Mouse (Mus musculus) forebrain, postnatal 0 days (tissue): Measurements from ENCODE around the gene Cdk13. TPM values are rescaled to one million over a fixed set of nuclear protein-coding genes. Genes with fewer than 3 reads are reported as not detected.

Experiments
- ATAC-seq: fragments of 200-750 bp; cut with Nextera tagmentation; 2 replicates; pipeline ENCODE4 v1.8.0; 2017; ENCODE audit warnings: mild to moderate bottlenecking, moderate library complexity
- DNase-seq: peaks from one replicate; pipeline ENCODE4 v3.0.0-alpha.2; 2015
- H3K27ac ChIP-seq: fragments of 300-500 bp; sonication (generic); 2 replicates; pipeline ENCODE4 v1.5.1; 2014; ENCODE audit warnings: low read depth, mild to moderate bottlenecking, antibody characterized with exemption, low read length, moderate library complexity, mixed read lengths
- H3K27me3 ChIP-seq: fragments of 300-500 bp; sonication (generic); 2 replicates; pipeline ENCODE4 v1.6.1; 2014; ENCODE audit warnings: mild to moderate bottlenecking, low read length, mixed read lengths; ENCODE audit not compliant: insufficient read depth
- H3K36me3 ChIP-seq: fragments of 300-500 bp; sonication (generic); 2 replicates; pipeline ENCODE4 v1.6.1; 2014; ENCODE audit warnings: mild to moderate bottlenecking, moderate library complexity; ENCODE audit not compliant: insufficient read depth
- H3K4me1 ChIP-seq: fragments of 300-500 bp; sonication (generic); 2 replicates; pipeline ENCODE4 v1.6.1; 2014; ENCODE audit warnings: antibody characterized with exemption; ENCODE audit not compliant: insufficient read depth
- H3K4me2 ChIP-seq: fragments of 300-500 bp; sonication (generic); 2 replicates; pipeline ENCODE4 v1.6.1; 2014; ENCODE audit warnings: low read depth, mild to moderate bottlenecking, moderate library complexity
- H3K4me3 ChIP-seq: fragments of 300-500 bp; sonication (generic); 2 replicates; pipeline ENCODE4 v1.5.1; 2014; ENCODE audit warnings: low read depth, low read length, mixed read lengths
- H3K9ac ChIP-seq: fragments of 300-500 bp; sonication (generic); 2 replicates; pipeline ENCODE4 v1.6.1; 2014; ENCODE audit warnings: mild to moderate bottlenecking
- H3K9me3 ChIP-seq: fragments of 300-500 bp; sonication (generic); 2 replicates; pipeline ENCODE4 v1.6.1; 2016; ENCODE audit warnings: low read length
- CTCF ChIP-seq: sonication (generic); IDR thresholded peaks from 2 replicates; pipeline ENCODE4 v1.5.1; 2016; ENCODE audit warnings: antibody characterized with exemption, control low read depth, low read depth
- WGBS: fragments of 180-500 bp; shearing (Covaris S2); extraction: QIAGEN DNeasy Blood & Tissue Kit; methylation state at CpG from one replicate; pipeline ENCODE4 v1.1.7; 2014; 5-methylcytosine and 5-hydroxymethylcytosine counted together
- microRNA counts: library from miRNA; unstranded; fragments of <30 nt; microRNA quantifications from one replicate; lab custom pipeline; 2015
- microRNA-seq, 2 experiments: library from miRNA; unstranded; fragments of <30 nt; microRNA quantifications; one replicate each; pipeline ENCODE4; 2016
- polyA plus RNA-seq: library from polyadenylated mRNA; unstranded; fragments of >200 nt; fragmentation: Nextera tagmentation; extraction: Ambion mirVana; gene quantifications from 2 replicates; pipeline ENCODE4 v1.2.1, GENCODE M21; 2015
- total RNA-seq: library from RNA; depleted of rRNA; stranded (reverse); fragments of >200 nt; gene quantifications from 2 replicates; pipeline ENCODE4 v1.2.3, GENCODE M21; 2014; rRNA removed

Cdk13 gene
- total and polyA plus RNA-seq, 2 experiments from 2014 or later = 9.5 to 88.0 TPM

DNA sequence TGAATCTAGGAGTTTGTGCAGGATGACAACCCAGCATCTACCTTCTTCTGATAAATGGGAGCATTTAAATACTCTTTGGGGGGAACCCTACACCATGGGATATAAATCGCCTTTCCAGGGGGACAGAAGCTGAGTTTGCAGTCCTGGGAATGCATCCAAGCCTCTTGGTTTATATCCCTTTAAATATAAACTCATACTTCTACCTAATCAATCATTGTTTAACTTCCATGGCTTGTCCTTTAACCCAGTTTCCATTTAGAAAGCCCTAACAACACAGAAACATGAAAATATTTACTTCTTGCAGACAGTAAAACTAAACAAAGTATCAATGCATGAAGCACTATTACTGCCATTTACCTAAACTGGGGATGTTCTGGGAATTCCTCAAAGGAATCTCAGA is 113.5 kb downstream of the Cdk13 start:
- Histone ChIP-seq H3K9me3 (no peaks in the 10 kb centered on the region), H3K4me3 (no peak overlapping the region), H3K36me3 (no peaks in the 10 kb centered on the region), H3K27me3 (no peaks in the 10 kb centered on the region), H3K27ac (no peak overlapping the region), H3K4me2 (no peak overlapping the region), H3K4me1 (no peaks in the 10 kb centered on the region), H3K9ac (no peak overlapping the region)
- no peak for DNase-seq
- TF ChIP-seq CTCF = no peak
- WGBS = 79% methylated on average over 1 of the region's 1 CpGs
- ATAC-seq = no peak

DNA sequence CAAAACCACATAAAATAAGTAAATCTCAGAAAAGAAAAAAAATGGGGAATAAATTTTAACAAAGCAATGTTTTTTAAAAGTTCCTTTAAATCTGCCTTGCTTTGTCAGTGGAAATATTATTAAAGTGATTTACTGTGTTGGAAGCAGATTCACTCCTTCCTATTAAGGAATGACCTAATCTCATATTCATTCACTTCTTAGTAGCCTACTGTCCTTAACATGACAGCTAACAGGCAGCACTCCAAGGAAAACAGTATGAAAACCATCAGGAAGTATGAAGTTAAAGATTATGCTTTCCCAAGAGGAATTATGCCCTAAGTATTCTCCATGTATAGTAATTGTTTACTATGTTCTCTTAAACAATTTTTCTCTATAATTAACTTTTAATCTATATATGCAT is 114.2 kb downstream of the Cdk13 start:
- no peak for ATAC-seq
- TF ChIP-seq CTCF = no peak

DNA sequence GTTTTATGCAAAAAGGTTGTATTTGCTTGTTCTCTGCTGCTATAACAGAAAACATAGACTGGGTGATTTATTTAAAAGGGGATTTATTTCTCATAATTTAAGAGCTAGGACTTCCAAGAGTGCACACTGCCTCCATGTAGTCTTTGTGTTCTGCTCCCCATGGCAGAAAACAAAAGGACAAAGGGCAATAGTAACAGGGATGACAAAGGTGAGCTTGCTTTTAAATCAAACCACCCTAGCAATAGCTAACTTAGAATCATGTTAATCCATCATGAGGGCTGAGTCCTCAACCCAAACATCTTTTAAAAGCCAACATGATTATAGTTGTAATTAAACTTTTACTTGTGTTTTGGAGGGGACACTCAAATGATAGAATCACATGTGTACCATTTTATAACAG is 115.4 kb downstream of the Cdk13 start:
- H3K4me3 ChIP-seq = no peak overlapping the region
- no peaks in the 10 kb centered on the region for H3K4me1 ChIP-seq
- no peak overlapping the region for H3K9ac ChIP-seq
- DNase-seq (no peak), ATAC-seq (no peak)
- no peak overlapping the region for H3K4me2 ChIP-seq
- H3K27ac ChIP-seq = no peak overlapping the region
- no peak for TF ChIP-seq CTCF
- no peaks in the 10 kb centered on the region for H3K27me3 ChIP-seq
- no peaks in the 10 kb centered on the region for H3K9me3 ChIP-seq
- no peaks in the 10 kb centered on the region for H3K36me3 ChIP-seq

More for the DNA sequence above, 114.2 kb downstream of the Cdk13 start:
- no peaks in the 10 kb centered on the region for H3K36me3 ChIP-seq
- no peak overlapping the region for H3K27ac ChIP-seq
- no peak overlapping the region for H3K4me2 ChIP-seq
- H3K27me3 ChIP-seq = no peaks in the 10 kb centered on the region
- H3K4me3 ChIP-seq = no peak overlapping the region
- H3K9me3 ChIP-seq = no peaks in the 10 kb centered on the region
- no peak overlapping the region for H3K9ac ChIP-seq
- no peak for DNase-seq
- no peaks in the 10 kb centered on the region for H3K4me1 ChIP-seq

DNA sequence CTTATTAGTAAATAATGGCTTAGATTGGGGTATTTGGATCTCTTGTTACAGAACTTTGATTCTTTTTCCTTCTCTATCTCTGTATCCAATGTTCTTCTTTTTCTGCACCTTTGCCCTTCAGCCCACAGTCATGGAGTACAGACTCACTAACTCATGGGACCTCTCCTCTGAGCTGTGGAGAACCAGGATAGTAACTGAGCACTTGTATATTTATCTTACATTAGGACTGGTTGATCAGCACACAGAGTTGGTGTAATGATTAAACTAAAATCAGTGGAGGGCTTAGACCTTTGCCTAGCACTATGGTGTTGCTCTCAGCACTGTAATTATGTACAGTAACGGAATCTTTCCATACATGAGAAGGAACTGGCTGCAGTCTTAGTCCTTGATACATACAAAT is 133.8 kb downstream of the Cdk13 start:
- WGBS = 69% methylated on average over 1 of the region's 1 CpGs
- Histone ChIP-seq H3K27ac (no peak overlapping the region), H3K4me2 (no peak overlapping the region), H3K36me3 (no peaks in the 10 kb centered on the region), H3K4me1 (no peaks in the 10 kb centered on the region), H3K4me3 (no peak overlapping the region), H3K9me3 (no peaks in the 10 kb centered on the region), H3K27me3 (no peaks in the 10 kb centered on the region), H3K9ac (no peak overlapping the region)
- no peak for ATAC-seq
- no peak for TF ChIP-seq CTCF
- DNase-seq = no peak

DNA sequence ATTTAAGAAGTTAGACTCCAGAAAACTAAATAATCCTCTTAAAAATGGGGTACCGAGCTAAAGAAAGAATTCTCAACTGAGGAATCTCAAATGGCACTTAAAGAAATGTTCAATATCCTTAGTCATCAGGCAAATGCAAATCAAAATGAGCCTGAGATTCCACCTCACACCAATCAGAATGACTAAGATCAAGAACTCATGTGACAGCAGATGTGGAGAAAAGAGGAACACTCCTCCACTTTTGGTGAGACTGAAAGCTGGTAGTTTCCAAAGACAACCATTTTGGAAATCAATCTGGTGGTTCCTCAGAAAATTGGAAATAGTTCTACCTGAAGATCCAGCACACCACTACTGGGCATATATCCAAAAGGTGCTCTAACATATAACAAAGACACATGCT is 137.5 kb downstream of the Cdk13 start:
- no peaks in the 10 kb centered on the region for H3K36me3 ChIP-seq
- H3K27ac ChIP-seq = no peak overlapping the region
- H3K4me2 ChIP-seq = no peak overlapping the region
- no peaks in the 10 kb centered on the region for H3K4me1 ChIP-seq
- TF ChIP-seq CTCF = no peak
- H3K9me3 ChIP-seq = no peaks in the 10 kb centered on the region
- no peak for DNase-seq
- no peak for ATAC-seq
- H3K9ac ChIP-seq = no peak overlapping the region
- 89% methylated on average over 1 of the region's 1 CpGs for WGBS
- H3K4me3 ChIP-seq = no peak overlapping the region
- H3K27me3 ChIP-seq = no peaks in the 10 kb centered on the region

MicroRNAs within 50 kb of the gene (microRNA counts, 519-probe panel; counts per million panel counts)
- microRNA mmu-miR-466i (lab: Ali Mortazavi, UCI) = not detected

Small RNA genes lying within 50 kb of the gene (microRNA-seq; reads per million reads assigned to microRNA genes)
- gene Mir466i = 0 reads per million in 2 experiments

Other genes with a start within 250 kb of the Cdk13 start
- 15.2 and 20.1 TPM in 2 replicates for gene Mplkip, start 109.9 kb downstream of the Cdk13 start, total RNA-seq
- gene Mplkip, start 109.9 kb downstream of the Cdk13 start, polyA plus RNA-seq = 32.0 and 37.0 TPM in 2 replicates
- gene Sugct, start 109.5 kb downstream of the Cdk13 start, total RNA-seq = 0.77 and 1.4 TPM in 2 replicates
- gene Sugct, start 109.5 kb downstream of the Cdk13 start, polyA plus RNA-seq = 1.7 and 2.1 TPM in 2 replicates
- gene Rala, start 139.1 kb upstream of the Cdk13 start, total RNA-seq = 98.2 and 107 TPM in 2 replicates
- gene Rala, start 139.1 kb upstream of the Cdk13 start, polyA plus RNA-seq = 246 and 254 TPM in 2 replicates
- 18.6 and 33.4 TPM in 2 replicates for gene Yae1d1, start 188.3 kb upstream of the Cdk13 start, total RNA-seq
- gene Yae1d1, start 188.3 kb upstream of the Cdk13 start, polyA plus RNA-seq = 63.6 and 68.9 TPM in 2 replicates